Mouse (Mus musculus) kidney, embryonic 14.5 days (tissue): ENCODE results near the gene Nlrp9b. TPM values are rescaled to one million over a fixed set of nuclear protein-coding genes. Genes with fewer than 3 reads are reported as not detected.
"Not testable (repeated sequence)": the region's sequence is repeated elsewhere in the genome, so short reads cannot be mapped to it uniquely, and the experiment has no call there.

ENCODE experiments used
- ATAC-seq: fragments of 200-750 bp; cut with Nextera tagmentation; 2 replicates; pipeline ENCODE4 v1.8.0; 2017; ENCODE audit warnings: moderate number of reproducible peaks, mild to moderate bottlenecking, moderate TSS enrichment, moderate library complexity; ENCODE audit not compliant: low FRiP score, low TSS enrichment
- H3K27ac ChIP-seq: fragments of 300-500 bp; sonication (generic); 2 replicates; pipeline ENCODE4 v1.5.1; 2014; ENCODE audit warnings: low read depth, mild to moderate bottlenecking, low read length, moderate library complexity, mixed read lengths
- H3K27me3 ChIP-seq: fragments of 300-500 bp; sonication (generic); 2 replicates; pipeline ENCODE4 v1.6.1; 2014; ENCODE audit warnings: mild to moderate bottlenecking, low read length; ENCODE audit not compliant: control insufficient read depth, insufficient read depth
- H3K36me3 ChIP-seq: fragments of 300-500 bp; sonication (generic); 2 replicates; pipeline ENCODE4 v1.6.1; 2014; ENCODE audit warnings: low read length, mixed read lengths; ENCODE audit not compliant: control insufficient read depth, insufficient read depth
- H3K4me1 ChIP-seq: fragments of 300-500 bp; sonication (generic); 2 replicates; pipeline ENCODE4 v1.6.1; 2014; ENCODE audit warnings: low read length, mixed read lengths; ENCODE audit not compliant: control insufficient read depth, insufficient read depth
- H3K4me2 ChIP-seq: fragments of 300-500 bp; sonication (generic); replicated peaks from 2 replicates; pipeline ENCODE4 v1.6.1; 2014; ENCODE audit warnings: low read depth, mild to moderate bottlenecking, low read length
- H3K4me3 ChIP-seq: fragments of 300-500 bp; sonication (generic); 2 replicates; pipeline ENCODE4 v1.5.1; 2014; ENCODE audit warnings: mild to moderate bottlenecking, low read length
- H3K9ac ChIP-seq: fragments of 300-500 bp; sonication (generic); 2 replicates; pipeline ENCODE4 v1.6.1; 2014; ENCODE audit warnings: low read depth, mild to moderate bottlenecking, low read length, moderate library complexity
- H3K9me3 ChIP-seq: fragments of 300-500 bp; sonication (generic); 2 replicates; pipeline ENCODE4 v1.6.1; 2016; ENCODE audit warnings: low read length; ENCODE audit not compliant: control insufficient read depth
- WGBS: fragments of 180-500 bp; shearing (Covaris S2); extraction: QIAGEN DNeasy Blood & Tissue Kit; methylation state at CpG from one replicate; pipeline ENCODE4 v1.1.7; 2014; 5-methylcytosine and 5-hydroxymethylcytosine counted together
- polyA plus RNA-seq: library from polyadenylated mRNA; unstranded; fragments of >200 nt; fragmentation: Nextera tagmentation; extraction: Ambion mirVana; gene quantifications from 2 replicates; pipeline ENCODE4 v1.2.1, GENCODE M21; 2014

Nlrp9b gene
- polyA plus RNA-seq, 1 experiment from 2014 or later = not detected

GRCm38 (mm10) chr7:20009987-20010386 lies 18.7 kb downstream of the Nlrp9b start:
- Histone ChIP-seq H3K27me3 (no peaks in the 10 kb centered on the region), H3K4me2 (no peak overlapping the region), H3K9me3 (no peaks in the 10 kb centered on the region), H3K9ac (no peak overlapping the region), H3K4me1 (no peaks in the 10 kb centered on the region), H3K4me3 (no peak overlapping the region), H3K36me3 (no peaks in the 10 kb centered on the region), H3K27ac (no peak overlapping the region)
- ATAC-seq = no peak
- 77% methylated on average over 2 of the region's 2 CpGs for WGBS

GRCm38 (mm10) chr7:20064100-20064499 lies 72.8 kb downstream of the Nlrp9b start:
- WGBS = 71% methylated on average over 4 of the region's 4 CpGs
- H3K27me3 ChIP-seq = not testable (repeated sequence)

GRCm38 (mm10) chr7:20078118-20078517 lies 86.9 kb downstream of the Nlrp9b start:
- H3K27ac ChIP-seq, H3K9ac ChIP-seq, H3K4me3 ChIP-seq, H3K9me3 ChIP-seq, ATAC-seq, H3K27me3 ChIP-seq, H3K4me1 ChIP-seq, H3K36me3 ChIP-seq, H3K4me2 ChIP-seq: not testable (repeated sequence)
- 75% methylated on average over 18 of the region's 18 CpGs for WGBS

More at GRCm38 (mm10) chr7:20064100-20064499, 72.8 kb downstream of the Nlrp9b start:
- not testable (repeated sequence) for H3K36me3 ChIP-seq, H3K9me3 ChIP-seq, H3K4me3 ChIP-seq, H3K4me2 ChIP-seq, H3K27ac ChIP-seq, H3K4me1 ChIP-seq, H3K9ac ChIP-seq, ATAC-seq

GRCm38 (mm10) chr7:20099380-20099779 lies 108.1 kb downstream of the Nlrp9b start, which contains the start of gene Vmn1r91:
Gene Vmn1r91 (plus strand): TSS chr7:20099680.
- H3K36me3 ChIP-seq, H3K9ac ChIP-seq, ATAC-seq, H3K27ac ChIP-seq, H3K9me3 ChIP-seq, H3K4me2 ChIP-seq, H3K4me3 ChIP-seq, H3K27me3 ChIP-seq, H3K4me1 ChIP-seq: not testable (repeated sequence)
- WGBS = 79% methylated on average over 5 of the region's 5 CpGs

- no CpG with 5 or more reads among the region's 2 CpGs for WGBS
- not testable (repeated sequence) for H3K36me3 ChIP-seq, H3K4me1 ChIP-seq, H3K9me3 ChIP-seq, H3K27ac ChIP-seq, H3K4me3 ChIP-seq, ATAC-seq, H3K27me3 ChIP-seq, H3K4me2 ChIP-seq, H3K9ac ChIP-seq
Observed at GRCm38 (mm10) chr7:20122479-20122878, 131.2 kb downstream of the Nlrp9b start, which contains the start of gene Gm16442. Gene Gm16442 (minus strand): TSS chr7:20122579.

Other genes starting within 250 kb of the Nlrp9b start
- 106 and 139 TPM in 2 replicates for gene Nectin2, start 241.0 kb upstream of the Nlrp9b start, polyA plus RNA-seq
- gene Bcam, start 220.4 kb upstream of the Nlrp9b start, polyA plus RNA-seq = 177 and 214 TPM in 2 replicates
- gene Cblc, start 194.7 kb upstream of the Nlrp9b start, polyA plus RNA-seq = 4.7 and 7.3 TPM in 2 replicates
- 3.5 and 4.2 TPM in 2 replicates for gene Bcl3, start 168.7 kb upstream of the Nlrp9b start, polyA plus RNA-seq
- gene Gm19345, start 139.5 kb upstream of the Nlrp9b start, polyA plus RNA-seq = 0.27 TPM in 1 of 2 replicates, not detected in the other
- gene Ceacam16, start 130.2 kb upstream of the Nlrp9b start, polyA plus RNA-seq = not detected in 2 replicates
- gene Ceacam19, start 103.5 kb upstream of the Nlrp9b start, polyA plus RNA-seq = not detected in 2 replicates
- gene Pvr, start 70.3 kb upstream of the Nlrp9b start, polyA plus RNA-seq = 9.6 and 10.8 TPM in 2 replicates
- not detected in 2 replicates for gene Igsf23, start 40.7 kb upstream of the Nlrp9b start, polyA plus RNA-seq
- gene Ceacam20, start 26.1 kb upstream of the Nlrp9b start, polyA plus RNA-seq = not detected in 2 replicates
- gene Vmn1r91, start 108.2 kb downstream of the Nlrp9b start, polyA plus RNA-seq = not detected in 2 replicates
- gene Gm16442, start 131.1 kb downstream of the Nlrp9b start, polyA plus RNA-seq = not detected in 2 replicates
- not detected in 2 replicates for gene Vmn1r93, start 147.6 kb downstream of the Nlrp9b start, polyA plus RNA-seq
- not detected in 2 replicates for gene Vmn1r94, start 176.9 kb downstream of the Nlrp9b start, polyA plus RNA-seq
- gene Vmn1r95, start 202.2 kb downstream of the Nlrp9b start, polyA plus RNA-seq = not detected in 2 replicates
- gene Gm6164, start 214.1 kb downstream of the Nlrp9b start, polyA plus RNA-seq = not detected in 2 replicates
- gene Gm4498, start 242.4 kb downstream of the Nlrp9b start, polyA plus RNA-seq = not detected in 2 replicates